Mouse (Mus musculus) midbrain, embryonic 11.5 days (tissue): ENCODE measurements around the gene Dnah3. TPM values are rescaled to one million over a fixed set of nuclear protein-coding genes. Genes with fewer than 3 reads are reported as not detected.

Experiments used
- ATAC-seq: fragments of 200-750 bp; cut with Nextera tagmentation; 2 replicates; pipeline ENCODE4 v1.8.0; 2017; ENCODE audit warnings: moderate TSS enrichment, moderate library complexity; ENCODE audit not compliant: low FRiP score
- DNase-seq: peaks from one replicate; pipeline ENCODE4 v3.0.0; 2015; ENCODE audit warnings: low spot score; ENCODE audit errors: missing footprints
- H3K27ac ChIP-seq: fragments of 300-500 bp; sonication (generic); 2 replicates; pipeline ENCODE4 v1.5.1; 2014; ENCODE audit warnings: low read depth, low read length
- H3K27me3 ChIP-seq: fragments of 300-500 bp; sonication (generic); 2 replicates; pipeline ENCODE4 v1.6.1; 2014; ENCODE audit warnings: mild to moderate bottlenecking, low read length, moderate library complexity, mixed read lengths; ENCODE audit not compliant: control insufficient read depth, insufficient read depth
- H3K36me3 ChIP-seq: fragments of 300-500 bp; sonication (generic); 2 replicates; pipeline ENCODE4 v1.6.1; 2014; ENCODE audit warnings: mild to moderate bottlenecking, low read length, moderate library complexity, mixed read lengths; ENCODE audit not compliant: control insufficient read depth, insufficient read depth
- H3K4me1 ChIP-seq: fragments of 300-500 bp; sonication (generic); 2 replicates; pipeline ENCODE4 v1.6.1; 2014; ENCODE audit warnings: low read length; ENCODE audit not compliant: control insufficient read depth, insufficient read depth
- H3K4me2 ChIP-seq: fragments of 300-500 bp; sonication (generic); 2 replicates; pipeline ENCODE4 v1.6.1; 2014; ENCODE audit warnings: mild to moderate bottlenecking, moderate library complexity
- H3K4me3 ChIP-seq: fragments of 300-500 bp; sonication (generic); 2 replicates; pipeline ENCODE4 v1.5.1; 2014; ENCODE audit warnings: low read depth, low read length
- H3K9ac ChIP-seq: fragments of 300-500 bp; sonication (generic); 2 replicates; pipeline ENCODE4 v1.6.1; 2014; ENCODE audit warnings: low read length
- H3K9me3 ChIP-seq: fragments of 300-500 bp; sonication (generic); 2 replicates; pipeline ENCODE4 v1.6.1; 2016; ENCODE audit warnings: low read length; ENCODE audit not compliant: control insufficient read depth
- WGBS: fragments of 180-500 bp; shearing (Covaris S2); extraction: QIAGEN DNeasy Blood & Tissue Kit; methylation state at CpG from one replicate; pipeline ENCODE4 v1.1.7; 2014; 5-methylcytosine and 5-hydroxymethylcytosine counted together
- polyA plus RNA-seq: library from polyadenylated mRNA; unstranded; fragments of >200 nt; fragmentation: Nextera tagmentation; extraction: Ambion mirVana; gene quantifications from 2 replicates; pipeline ENCODE4 v1.2.1, GENCODE M21; 2014

Dnah3 gene
- polyA plus RNA-seq, 1 experiment from 2014 or later: not detected

- WGBS: 79% methylated on average over 3 of the region's 3 CpGs
- no peaks in the 10 kb centered on the region for H3K36me3 ChIP-seq
- H3K4me3 ChIP-seq: no peak overlapping the region
- H3K27ac ChIP-seq: no peak overlapping the region
- H3K9me3 ChIP-seq: no peaks in the 10 kb centered on the region
- H3K9ac ChIP-seq: no peak overlapping the region
- DNase-seq: no peak
- ATAC-seq: no peak
- no peak overlapping the region for H3K4me2 ChIP-seq
- no peaks in the 10 kb centered on the region for H3K4me1 ChIP-seq
- H3K27me3 ChIP-seq: no peaks in the 10 kb centered on the region
Observed at GRCm38 (mm10) chr7:120080177-120080576, 14.9 kb downstream of the Dnah3 start.

DNA sequence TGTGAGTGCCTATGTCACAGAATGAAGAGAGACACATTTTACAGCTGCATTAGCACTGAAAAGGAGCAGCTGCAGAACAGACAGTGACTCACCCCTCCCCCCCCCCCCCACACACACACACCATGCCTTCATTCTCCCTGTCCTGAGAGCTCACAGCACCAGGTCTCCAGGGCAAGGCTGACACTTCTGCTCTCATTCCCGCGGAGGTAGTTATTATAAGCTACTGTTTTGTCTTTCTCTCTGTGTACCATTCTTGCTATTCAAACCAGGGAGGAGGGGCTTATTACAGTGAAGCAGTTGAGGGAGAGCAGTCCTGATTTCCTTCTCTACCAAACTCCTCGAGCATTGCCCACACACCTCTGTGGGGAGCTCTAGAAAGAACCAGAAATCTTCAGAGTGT is 25.9 kb downstream of the Dnah3 start:
- no peak overlapping the region for H3K4me2 ChIP-seq
- ATAC-seq (peak; percentile 58; the same call in 1 of the 2 replicates), DNase-seq (peak; percentile 75)
- no peaks in the 10 kb centered on the region for H3K27me3 ChIP-seq
- no peak overlapping the region for H3K27ac ChIP-seq
- H3K9ac ChIP-seq: no peak overlapping the region
- H3K9me3 ChIP-seq: no peaks in the 10 kb centered on the region
- H3K4me1 ChIP-seq: no peaks in the 10 kb centered on the region
- H3K4me3 ChIP-seq: no peak overlapping the region
- H3K36me3 ChIP-seq: no peaks in the 10 kb centered on the region
- 47% methylated on average over 3 of the region's 3 CpGs for WGBS

GRCm38 (mm10) chr7:120068114-120068513 is 27.0 kb downstream of the Dnah3 start:
- H3K27ac ChIP-seq: no peak overlapping the region
- ATAC-seq (no peak), DNase-seq (no peak)
- H3K36me3 ChIP-seq: no peaks in the 10 kb centered on the region
- no peaks in the 10 kb centered on the region for H3K9me3 ChIP-seq
- no peak overlapping the region for H3K4me2 ChIP-seq
- no peaks in the 10 kb centered on the region for H3K4me1 ChIP-seq
- H3K4me3 ChIP-seq: no peak overlapping the region
- no peaks in the 10 kb centered on the region for H3K27me3 ChIP-seq
- 75% methylated on average over 3 of the region's 3 CpGs for WGBS
- no peak overlapping the region for H3K9ac ChIP-seq

DNA sequence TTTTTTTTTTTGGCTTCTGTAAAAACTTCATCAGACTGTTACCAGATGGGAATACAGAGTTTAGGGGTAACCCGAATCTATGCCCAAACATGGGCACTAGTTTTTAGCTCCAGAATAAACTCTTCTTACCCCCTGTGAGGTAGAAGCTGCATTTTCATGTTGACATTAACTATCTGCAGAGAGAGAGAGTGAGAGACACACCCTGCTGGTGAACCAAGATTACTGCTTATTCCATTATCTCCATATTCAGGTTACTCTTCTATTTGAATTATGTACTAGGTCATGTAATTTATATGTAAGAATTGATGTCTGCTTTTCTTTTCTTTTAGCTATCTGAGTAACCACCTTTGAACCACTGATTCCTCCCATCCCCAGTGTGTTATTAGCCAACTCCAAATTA is 31.0 kb downstream of the Dnah3 start:
- Histone ChIP-seq H3K27ac (no peak overlapping the region), H3K4me1 (no peaks in the 10 kb centered on the region), H3K4me3 (no peak overlapping the region), H3K9ac (no peak overlapping the region), H3K36me3 (no peaks in the 10 kb centered on the region), H3K9me3 (no peaks in the 10 kb centered on the region), H3K27me3 (no peaks in the 10 kb centered on the region), H3K4me2 (no peak overlapping the region)
- DNase-seq (no peak), ATAC-seq (no peak)
- WGBS: 87% methylated on average over 1 of the region's 1 CpGs

GRCm38 (mm10) chr7:120055479-120055878 is 39.6 kb downstream of the Dnah3 start:
- Histone ChIP-seq H3K36me3 (no peaks in the 10 kb centered on the region), H3K9me3 (no peaks in the 10 kb centered on the region), H3K4me1 (no peaks in the 10 kb centered on the region), H3K27ac (no peak overlapping the region), H3K27me3 (no peaks in the 10 kb centered on the region), H3K4me3 (no peak overlapping the region), H3K9ac (no peak overlapping the region), H3K4me2 (no peak overlapping the region)
- ATAC-seq (no peak), DNase-seq (no peak)
- WGBS: 92% methylated on average over 3 of the region's 3 CpGs

GRCm38 (mm10) chr7:120054016-120054415 is 41.1 kb downstream of the Dnah3 start:
- no peak overlapping the region for H3K4me3 ChIP-seq
- no peaks in the 10 kb centered on the region for H3K36me3 ChIP-seq
- no peaks in the 10 kb centered on the region for H3K27me3 ChIP-seq
- H3K9me3 ChIP-seq: no peaks in the 10 kb centered on the region
- ATAC-seq (no peak), DNase-seq (no peak)
- 72% methylated on average over 2 of the region's 2 CpGs for WGBS
- no peak overlapping the region for H3K27ac ChIP-seq
- H3K4me1 ChIP-seq: no peaks in the 10 kb centered on the region
- H3K9ac ChIP-seq: no peak overlapping the region
- no peak overlapping the region for H3K4me2 ChIP-seq

GRCm38 (mm10) chr7:120050447-120050846 is 44.6 kb downstream of the Dnah3 start:
- DNase-seq: no peak
- H3K4me2 ChIP-seq: no peak overlapping the region
- H3K4me3 ChIP-seq: no peak overlapping the region
- no peaks in the 10 kb centered on the region for H3K9me3 ChIP-seq
- no peaks in the 10 kb centered on the region for H3K4me1 ChIP-seq
- no peak overlapping the region for H3K27ac ChIP-seq
- no peaks in the 10 kb centered on the region for H3K36me3 ChIP-seq
- ATAC-seq: no peak
- H3K9ac ChIP-seq: no peak overlapping the region
- H3K27me3 ChIP-seq: no peaks in the 10 kb centered on the region

- no peak for ATAC-seq
- Histone ChIP-seq H3K9me3 (no peaks in the 10 kb centered on the region), H3K27me3 (no peaks in the 10 kb centered on the region), H3K9ac (no peak overlapping the region), H3K36me3 (no peaks in the 10 kb centered on the region), H3K4me2 (no peak overlapping the region), H3K4me1 (no peaks in the 10 kb centered on the region), H3K27ac (no peak overlapping the region), H3K4me3 (no peak overlapping the region)
- DNase-seq: no peak
- WGBS: 86% methylated on average over 3 of the region's 3 CpGs
Observed at GRCm38 (mm10) chr7:120043990-120044389, 51.1 kb downstream of the Dnah3 start.

- DNase-seq: no peak
- WGBS: 80% methylated on average over 5 of the region's 5 CpGs
- no peaks in the 10 kb centered on the region for H3K36me3 ChIP-seq
- H3K9me3 ChIP-seq: no peaks in the 10 kb centered on the region
- H3K4me2 ChIP-seq: no peak overlapping the region
- H3K4me1 ChIP-seq: no peaks in the 10 kb centered on the region
- H3K4me3 ChIP-seq: no peak overlapping the region
- H3K27me3 ChIP-seq: no peaks in the 10 kb centered on the region
- no peak overlapping the region for H3K27ac ChIP-seq
- ATAC-seq: no peak
- H3K9ac ChIP-seq: no peak overlapping the region
Observed at GRCm38 (mm10) chr7:120036422-120036821, 58.7 kb downstream of the Dnah3 start.

DNA sequence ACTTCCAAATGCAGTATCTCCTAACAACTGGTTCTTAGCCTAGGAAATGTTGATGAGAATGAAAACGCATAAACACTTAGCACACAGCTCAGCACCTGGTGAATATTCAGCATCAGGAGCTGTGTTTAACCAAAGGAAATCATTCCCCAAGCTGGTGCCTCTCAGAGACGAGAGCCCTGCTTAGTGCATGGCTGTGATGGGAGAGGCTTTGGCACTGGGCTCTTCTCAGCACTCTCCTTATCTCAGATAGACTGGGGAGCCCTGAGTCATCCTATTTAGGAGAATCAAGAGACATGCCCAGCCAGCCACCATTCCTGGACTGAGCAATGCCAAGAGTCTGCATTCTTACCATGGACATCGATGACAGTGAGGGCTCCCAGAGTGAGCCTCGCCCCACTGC is 60.1 kb downstream of the Dnah3 start:
- H3K27me3 ChIP-seq: no peaks in the 10 kb centered on the region
- ATAC-seq: no peak

More for the DNA sequence above, 60.1 kb downstream of the Dnah3 start:
- Histone ChIP-seq H3K4me2 (no peak overlapping the region), H3K27ac (no peak overlapping the region), H3K36me3 (no peaks in the 10 kb centered on the region), H3K4me1 (no peaks in the 10 kb centered on the region), H3K4me3 (no peak overlapping the region), H3K9me3 (no peaks in the 10 kb centered on the region), H3K9ac (no peak overlapping the region)
- DNase-seq: no peak
- 84% methylated on average over 4 of the region's 4 CpGs for WGBS
